In genomic region chr15:80874726-80875125, GRCm38 (mm10) we compare ENCODE assay signal across 26 mouse cellular contexts.
DNase-seq lines count a peak whose midpoint lies in the region; ATAC-seq and TF ChIP-seq lines count a peak whose summit lies in the region.
"Had no signal": no experiment of that assay in that cellular context is flagged by ENCODE, and none has a peak within 500 bp of the region (broad histone marks: within the 10 kb centered on the region; RNA-seq: fewer than 3 reads in every experiment).

No protein-coding gene starts in this region.

- 0 out of 2 replicates have a peak, but pooled peaks have one; percentile 18 for ATAC-seq in heart, embryonic 12.5 days (ENCODE audit: insufficient number of reproducible peaks, low FRiP score)
- ATAC-seq: forebrain, embryonic 13.5 days; hindbrain, embryonic 16.5 days; inflammation-experienced regulatory T-cells, adult 6 months; intestine, embryonic 16.5 days; Patski had no signal

- H3K4me2 ChIP-seq in heart, embryonic 12.5 days = no peak overlapping the region
- H3K4me2 ChIP-seq: forebrain, embryonic 13.5 days; hindbrain, embryonic 13.5 days had no signal

- DNase-seq in gastrocnemius, adult 18-20 months (ENCODE audit: low spot score) = peak; percentile 39
- no peak for DNase-seq in gastrocnemius, postnatal 14 days
- DNase-seq in heart, adult 2 months = no peak
- DNase-seq in heart, postnatal 14 days = no peak
- no peak for DNase-seq in heart, embryonic 10.5 days (ENCODE audit: low spot score)
- peak; percentile 11 for DNase-seq in right cerebral cortex, postnatal 4 days
- DNase-seq in right cerebral cortex, postnatal 36 days (ENCODE audit: low spot score in 2 of 2) = no peak
- DNase-seq: adrenal gland, postnatal 10 days; adrenal gland, postnatal 36 days; B cell, adult 2 months; cerebellum, adult 18-20 months; cerebellum, adult 9-10 months; cerebellum, postnatal 14 days; gastrocnemius, postnatal 36 days; kidney, adult 18-20 months; kidney, adult 9 months had no signal

- TF ChIP-seq EP300 in heart, adult 2 months (IDR thresholded peaks at IDR 0.05; ENCODE audit: insufficient read depth, low read depth, low read length) = no peak

- H3K9ac ChIP-seq in heart, adult 2 months (ENCODE audit: low read depth, low read length) = no peak overlapping the region
- no peak overlapping the region for H3K9ac ChIP-seq in heart, embryonic 12.5 days
- H3K9ac ChIP-seq: forebrain, embryonic 13.5 days; hindbrain, embryonic 13.5 days had no signal

- intact Hi-C loops in gastrocnemius, postnatal 14 days (cut with DNase I; ENCODE audit: low total_unique reads) = loop anchor here (10.0 kb wide), 1 partner anchor 70 kb away; no protein-coding TSS in a partner anchor
- intact Hi-C loops in heart, adult 2 months (cut with DNase I) = loop anchor here (5.0 to 10.0 kb wide), 2 partner anchors 77 to 610 kb away; partner anchors contain the start of gene Rps19bp1
- intact Hi-C loops in heart, postnatal 14 days (cut with DNase I) = no loop called here

- H3K79me2 ChIP-seq in heart, adult 2 months (replicated peaks; ENCODE audit: control insufficient read depth, insufficient read depth, low read length) = no peaks in the 10 kb centered on the region; the same call in 1 of the 2 replicates

- TF ChIP-seq POLR2A in heart, adult 2 months (IDR thresholded peaks at IDR 0.05; ENCODE audit: insufficient read depth, low read depth, low read length) = no peak

- H3K36me3 ChIP-seq in heart, adult 2 months (ENCODE audit: control insufficient read depth, insufficient read depth, low read length) = no peaks in the 10 kb centered on the region; the same call in none of the 2 replicates
- peaks cover 38% of the 10 kb centered on the region for H3K36me3 ChIP-seq in heart, embryonic 12.5 days
- H3K36me3 ChIP-seq in heart, embryonic 10.5 days = peaks cover 32% of the 10 kb centered on the region

- no peak overlapping the region for H3K4me3 ChIP-seq in heart, adult 2 months
- H3K4me3 ChIP-seq in heart, embryonic 12.5 days = no peak overlapping the region
- H3K4me3 ChIP-seq in heart, embryonic 10.5 days = no peak overlapping the region
- H3K4me3 ChIP-seq: forebrain, embryonic 10.5 days; forebrain, embryonic 13.5 days; hindbrain, embryonic 13.5 days had no signal

- WGBS in heart, adult 2 months = 46% methylated on average over 3 of the region's 3 CpGs
- WGBS in heart, embryonic 12.5 days = 62% methylated on average over 3 of the region's 3 CpGs
- 74% methylated on average over 3 of the region's 3 CpGs for WGBS in heart, embryonic 10.5 days

- peaks cover 2% of the 10 kb centered on the region; the same call in 1 of the 2 replicates for H3K4me1 ChIP-seq in heart, adult 2 months (ENCODE audit: control insufficient read depth, insufficient read depth, low read length)
- peaks cover 18% of the 10 kb centered on the region for H3K4me1 ChIP-seq in heart, embryonic 12.5 days (replicated peaks)
- H3K4me1 ChIP-seq in heart, embryonic 10.5 days = 0 out of 2 replicates have a peak, but pooled peaks cover 7% of the 10 kb centered on the region
- H3K4me1 ChIP-seq: forebrain, embryonic 10.5 days; forebrain, embryonic 13.5 days; hindbrain, embryonic 13.5 days had no signal

- H3K27me3 ChIP-seq in heart, adult 2 months (ENCODE audit: control insufficient read depth, insufficient read depth, low read length) = no peaks in the 10 kb centered on the region
- no peaks in the 10 kb centered on the region for H3K27me3 ChIP-seq in heart, embryonic 12.5 days (replicated peaks)
- no peaks in the 10 kb centered on the region for H3K27me3 ChIP-seq in heart, embryonic 10.5 days (ENCODE audit: insufficient read depth, poor library complexity, severe bottlenecking)
- H3K27me3 ChIP-seq: CH12.LX; forebrain, embryonic 13.5 days; hindbrain, embryonic 13.5 days; Patski had no signal

- H3K9me3 ChIP-seq in heart, embryonic 12.5 days (replicated peaks) = no peaks in the 10 kb centered on the region
- H3K9me3 ChIP-seq in heart, embryonic 10.5 days = no peaks in the 10 kb centered on the region
- H3K9me3 ChIP-seq: forebrain, embryonic 10.5 days; forebrain, embryonic 13.5 days; G1E; hindbrain, embryonic 13.5 days had no signal

- peak overlapping the region; percentile 40 for H3K27ac ChIP-seq in heart, adult 2 months
- no peak overlapping the region for H3K27ac ChIP-seq in heart, embryonic 12.5 days (ENCODE audit: poor library complexity, severe bottlenecking)
- H3K27ac ChIP-seq in heart, embryonic 10.5 days = no peak overlapping the region
- H3K27ac ChIP-seq: forebrain, embryonic 10.5 days; forebrain, embryonic 13.5 days; hindbrain, embryonic 13.5 days had no signal

- TF ChIP-seq CTCF in heart, adult 2 months (IDR thresholded peaks at IDR 0.05) = no peak

Comparison
In these comparisons a context has a peak if more than half of its experiments do, and no peak if none do; other contexts are left out.
1. DNase-seq: peak in gastrocnemius, adult 18-20 months (single experiment) and right cerebral cortex, postnatal 4 days (single experiment); none in gastrocnemius, postnatal 14 days (single experiment), heart, adult 2 months (0 of 2), heart, postnatal 14 days (0 of 2), heart, embryonic 10.5 days (single experiment) and right cerebral cortex, postnatal 36 days (0 of 2).